Mouse (Mus musculus): Measurements from ENCODE around the gene Uroc1. TPM values are rescaled to one million over a fixed set of nuclear protein-coding genes. Genes with fewer than 3 reads are reported as not detected.
A peak's percentile ranks its signal among the peaks of the same experiment; 100 is the strongest.

Gene Uroc1
- polyA plus RNA-seq, 1 experiment from 2014 or later = not detected

DNA sequence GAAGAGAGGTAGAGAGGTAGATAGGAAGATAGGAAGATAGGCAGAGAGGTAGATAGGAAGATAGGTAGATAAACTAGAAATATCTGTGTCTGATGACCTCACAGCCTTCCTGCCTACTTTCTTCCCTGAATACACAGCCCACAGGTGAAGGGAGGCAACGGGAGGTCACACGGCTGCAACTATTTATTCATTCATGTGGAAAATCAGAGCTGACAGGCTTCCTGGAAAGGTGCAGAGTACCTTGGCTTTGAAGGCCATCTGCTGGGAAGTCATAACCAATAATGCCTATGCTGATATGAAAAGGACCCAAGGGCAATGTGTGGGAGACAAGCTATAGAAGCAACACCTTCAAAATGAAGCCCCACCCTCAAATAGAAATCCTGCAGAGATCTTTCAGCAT, 9.3 kb downstream of the Uroc1 start:
- Histone ChIP-seq H3K4me2 (ENCODE audit: low read depth, low read length) (no peak overlapping the region), H3K9ac (replicated peaks; ENCODE audit: low read depth, low read length) (no peak overlapping the region), H3K9me3 (ENCODE audit: control insufficient read depth, low read length) (no peaks in the 10 kb centered on the region), H3K4me1 (ENCODE audit: control insufficient read depth, insufficient read depth, low read length) (no peaks in the 10 kb centered on the region), H3K36me3 (ENCODE audit: control insufficient read depth, insufficient read depth, low read length) (no peaks in the 10 kb centered on the region), H3K27ac (ENCODE audit: low read depth, low read length) (no peak overlapping the region), H3K27me3 (ENCODE audit: control insufficient read depth, insufficient read depth, low read length) (no peaks in the 10 kb centered on the region), H3K4me3 (ENCODE audit: low read depth, low read length) (no peak overlapping the region)
- no peak for ATAC-seq (ENCODE audit: low read depth)
- 85% methylated on average over 2 of the region's 2 CpGs for WGBS

DNA sequence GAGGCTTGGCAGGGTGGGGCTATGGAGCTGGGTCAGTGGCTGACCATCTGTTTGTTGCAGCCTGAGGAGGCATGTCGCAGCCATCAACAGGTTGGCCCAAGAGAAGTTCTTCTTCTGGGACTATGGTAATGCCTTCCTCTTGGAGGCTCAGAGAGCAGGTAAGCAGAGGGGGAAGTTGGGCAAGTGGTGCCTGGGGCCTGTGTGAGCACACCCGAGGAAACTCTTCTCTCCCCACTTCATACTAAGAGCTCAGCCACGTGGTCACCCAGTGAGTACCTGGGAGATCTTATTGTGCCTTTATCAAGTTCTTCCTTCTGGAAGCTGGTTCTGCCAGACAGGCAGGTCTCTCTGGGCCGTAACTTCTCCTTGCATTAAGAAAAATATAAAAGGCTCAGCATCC, 14.1 kb downstream of the Uroc1 start:
- H3K4me3 ChIP-seq (ENCODE audit: low read depth, low read length) = no peak overlapping the region

DNA sequence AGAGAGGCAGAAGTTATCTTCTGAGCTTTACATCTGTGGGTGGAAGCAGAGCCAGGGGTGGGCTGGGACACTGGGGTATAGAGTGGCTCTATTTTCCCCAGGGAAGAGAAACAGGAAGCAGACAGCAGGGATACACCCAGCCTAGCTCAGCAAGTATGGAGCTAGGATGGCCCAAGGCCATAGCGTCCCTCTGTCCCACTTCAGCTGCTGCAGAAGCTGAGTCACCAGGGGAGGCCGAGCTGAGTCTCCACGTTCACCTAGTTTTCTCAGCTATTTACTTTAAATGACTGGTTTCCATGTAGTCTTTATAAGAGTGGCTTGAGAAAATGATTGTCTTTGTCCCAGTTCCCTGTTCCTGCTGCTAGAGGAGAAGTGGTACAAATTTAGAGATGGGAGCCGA, 15.4 kb downstream of the Uroc1 start:
- no peak overlapping the region for H3K4me3 ChIP-seq (ENCODE audit: low read depth, low read length)
- no peaks in the 10 kb centered on the region for H3K9me3 ChIP-seq (ENCODE audit: control insufficient read depth, low read length)
- no peak overlapping the region for H3K4me2 ChIP-seq (ENCODE audit: low read depth, low read length)
- no peaks in the 10 kb centered on the region for H3K4me1 ChIP-seq (ENCODE audit: control insufficient read depth, insufficient read depth, low read length)
- WGBS = 80% methylated on average over 4 of the region's 4 CpGs
- no peak for ATAC-seq (ENCODE audit: low read depth)
- H3K27me3 ChIP-seq (ENCODE audit: control insufficient read depth, insufficient read depth, low read length) = no peaks in the 10 kb centered on the region
- no peak overlapping the region for H3K27ac ChIP-seq (ENCODE audit: low read depth, low read length)
- no peaks in the 10 kb centered on the region for H3K36me3 ChIP-seq (ENCODE audit: control insufficient read depth, insufficient read depth, low read length)
- H3K9ac ChIP-seq (replicated peaks; ENCODE audit: low read depth, low read length) = no peak overlapping the region

More for the DNA sequence above, 14.1 kb downstream of the Uroc1 start:
- no peaks in the 10 kb centered on the region for H3K9me3 ChIP-seq (ENCODE audit: control insufficient read depth, low read length)
- no peak for ATAC-seq (ENCODE audit: low read depth)
- no peak overlapping the region for H3K4me2 ChIP-seq (ENCODE audit: low read depth, low read length)
- no peak overlapping the region for H3K9ac ChIP-seq (replicated peaks; ENCODE audit: low read depth, low read length)
- no peak overlapping the region for H3K27ac ChIP-seq (ENCODE audit: low read depth, low read length)
- H3K4me1 ChIP-seq (ENCODE audit: control insufficient read depth, insufficient read depth, low read length) = no peaks in the 10 kb centered on the region
- no peaks in the 10 kb centered on the region for H3K36me3 ChIP-seq (ENCODE audit: control insufficient read depth, insufficient read depth, low read length)
- H3K27me3 ChIP-seq (ENCODE audit: control insufficient read depth, insufficient read depth, low read length) = no peaks in the 10 kb centered on the region
- 88% methylated on average over 4 of the region's 4 CpGs for WGBS

DNA sequence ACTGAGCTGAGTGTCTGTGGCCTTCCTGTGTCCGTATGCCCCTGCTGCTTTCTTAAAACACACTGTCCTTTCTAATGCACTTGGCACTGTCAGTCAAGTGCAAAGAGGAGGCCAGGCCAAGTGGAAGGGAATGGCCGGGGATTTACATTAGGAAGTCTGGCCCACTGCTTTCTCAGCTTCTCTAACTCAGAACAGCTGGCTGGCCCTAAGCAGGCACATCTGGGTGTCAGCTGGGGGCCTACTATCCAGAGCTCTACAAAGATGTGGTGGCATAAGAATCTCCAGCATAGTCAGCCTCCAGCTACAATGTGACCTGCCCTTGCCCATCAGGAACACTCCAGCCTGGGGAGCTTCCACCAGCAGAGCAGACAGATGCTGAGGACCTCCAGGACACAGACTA, 16.9 kb downstream of the Uroc1 start:
- Histone ChIP-seq H3K4me2 (ENCODE audit: low read depth, low read length) (no peak overlapping the region), H3K27ac (ENCODE audit: low read depth, low read length) (no peak overlapping the region), H3K4me3 (ENCODE audit: low read depth, low read length) (no peak overlapping the region), H3K36me3 (ENCODE audit: control insufficient read depth, insufficient read depth, low read length) (no peaks in the 10 kb centered on the region), H3K9me3 (ENCODE audit: control insufficient read depth, low read length) (no peaks in the 10 kb centered on the region), H3K9ac (replicated peaks; ENCODE audit: low read depth, low read length) (no peak overlapping the region), H3K4me1 (ENCODE audit: control insufficient read depth, insufficient read depth, low read length) (no peaks in the 10 kb centered on the region), H3K27me3 (ENCODE audit: control insufficient read depth, insufficient read depth, low read length) (no peaks in the 10 kb centered on the region)
- 77% methylated on average over 2 of the region's 2 CpGs for WGBS
- ATAC-seq (ENCODE audit: low read depth) = no peak

DNA sequence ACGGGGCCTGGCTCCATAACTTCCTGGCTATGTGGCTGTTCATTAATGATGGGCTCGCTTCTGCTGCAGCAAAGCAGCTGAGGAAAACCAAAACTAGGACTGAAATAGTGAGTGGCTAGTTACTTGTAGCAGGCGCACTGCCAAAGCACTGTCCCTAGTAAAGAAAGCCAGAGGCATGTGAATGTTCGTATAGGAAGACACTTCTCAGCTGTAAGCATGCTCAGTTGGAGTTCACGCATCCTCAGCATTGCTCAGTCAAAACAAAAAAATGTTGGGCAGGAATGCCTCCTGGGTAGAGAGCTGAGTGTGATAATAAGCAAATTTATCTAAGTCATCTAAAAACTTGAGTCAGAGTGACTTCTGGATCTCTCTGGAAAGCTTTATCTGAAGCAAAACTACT, 25.1 kb downstream of the Uroc1 start:
- H3K9ac ChIP-seq (replicated peaks; ENCODE audit: low read depth, low read length) = no peak overlapping the region
- no peaks in the 10 kb centered on the region for H3K9me3 ChIP-seq (ENCODE audit: control insufficient read depth, low read length)
- H3K27me3 ChIP-seq (ENCODE audit: control insufficient read depth, insufficient read depth, low read length) = no peaks in the 10 kb centered on the region
- H3K4me2 ChIP-seq (ENCODE audit: low read depth, low read length) = no peak overlapping the region
- no peak overlapping the region for H3K4me3 ChIP-seq (ENCODE audit: low read depth, low read length)
- H3K36me3 ChIP-seq (ENCODE audit: control insufficient read depth, insufficient read depth, low read length) = no peaks in the 10 kb centered on the region
- no peaks in the 10 kb centered on the region for H3K4me1 ChIP-seq (ENCODE audit: control insufficient read depth, insufficient read depth, low read length)
- WGBS = 73% methylated on average over 5 of the region's 5 CpGs
- no peak for ATAC-seq (ENCODE audit: low read depth)
- no peak overlapping the region for H3K27ac ChIP-seq (ENCODE audit: low read depth, low read length)

DNA sequence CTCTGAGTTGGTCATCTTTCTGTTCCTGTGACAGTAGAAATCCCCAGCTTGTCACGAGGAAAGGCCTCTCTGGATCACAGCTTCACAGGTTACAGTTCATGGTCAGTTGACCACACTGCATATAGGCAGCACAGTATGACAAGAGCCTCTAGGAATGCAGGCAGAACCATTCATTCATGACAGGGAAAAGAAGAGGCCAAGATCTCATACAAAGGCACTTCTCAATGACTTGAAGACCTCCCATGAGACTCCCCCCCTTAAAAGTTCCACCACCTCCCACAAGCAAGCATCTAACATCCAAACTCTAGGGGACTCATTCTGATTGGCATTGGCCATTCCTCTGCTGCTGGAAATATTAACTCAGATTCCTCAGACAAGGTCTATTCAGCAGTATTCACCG, 26.4 kb downstream of the Uroc1 start:
- ATAC-seq (ENCODE audit: low read depth) = no peak
- Histone ChIP-seq H3K4me3 (ENCODE audit: low read depth, low read length) (no peak overlapping the region), H3K9me3 (ENCODE audit: control insufficient read depth, low read length) (no peaks in the 10 kb centered on the region), H3K27me3 (ENCODE audit: control insufficient read depth, insufficient read depth, low read length) (no peaks in the 10 kb centered on the region), H3K4me1 (ENCODE audit: control insufficient read depth, insufficient read depth, low read length) (no peaks in the 10 kb centered on the region), H3K9ac (replicated peaks; ENCODE audit: low read depth, low read length) (no peak overlapping the region), H3K27ac (ENCODE audit: low read depth, low read length) (no peak overlapping the region), H3K4me2 (ENCODE audit: low read depth, low read length) (no peak overlapping the region), H3K36me3 (ENCODE audit: control insufficient read depth, insufficient read depth, low read length) (no peaks in the 10 kb centered on the region)
- WGBS = 59% methylated on average over 2 of the region's 2 CpGs

DNA sequence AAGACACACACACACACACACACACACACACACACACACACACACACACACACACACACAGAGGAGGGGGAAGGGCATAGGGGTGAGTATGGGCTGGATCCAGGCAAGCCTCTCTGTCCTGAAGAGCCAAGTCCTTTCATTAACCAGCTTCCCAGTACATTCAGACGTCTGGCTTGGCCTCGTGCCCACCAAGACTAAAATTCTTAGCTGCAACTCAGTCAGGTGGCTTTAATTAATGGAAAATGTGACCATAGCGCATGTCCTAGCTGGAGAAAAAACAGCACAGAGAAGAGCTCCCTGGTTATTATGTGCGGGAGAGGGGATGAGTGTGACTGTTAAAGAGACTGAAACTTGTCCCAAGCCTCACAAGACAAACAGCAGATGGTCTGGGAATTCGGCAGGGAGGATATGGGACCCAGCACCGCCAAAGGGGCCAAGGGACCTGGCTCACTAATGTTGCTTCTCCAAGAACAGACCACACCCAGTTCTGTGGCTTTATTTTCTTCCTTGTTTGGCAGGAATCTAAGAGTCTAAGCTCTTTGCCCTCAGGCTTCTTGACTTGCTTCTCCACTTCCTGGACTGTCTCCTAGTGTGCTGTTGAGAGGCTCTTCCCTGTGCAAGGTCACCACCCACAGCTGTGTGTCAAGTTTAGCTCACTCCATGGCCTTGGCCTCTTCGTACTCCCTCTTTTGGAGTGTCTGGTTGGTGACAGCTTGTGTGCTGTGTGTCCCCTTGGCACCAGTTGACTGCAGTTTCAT, 27.1 kb downstream of the Uroc1 start:
- ATAC-seq (ENCODE audit: low read depth) = peak; percentile 38; the same call in 1 of the 2 replicates
- Histone ChIP-seq H3K4me1 (ENCODE audit: control insufficient read depth, insufficient read depth, low read length) (no peaks in the 10 kb centered on the region), H3K27me3 (ENCODE audit: control insufficient read depth, insufficient read depth, low read length) (no peaks in the 10 kb centered on the region), H3K4me3 (ENCODE audit: low read depth, low read length) (no peak overlapping the region), H3K9me3 (ENCODE audit: control insufficient read depth, low read length) (no peaks in the 10 kb centered on the region), H3K36me3 (ENCODE audit: control insufficient read depth, insufficient read depth, low read length) (no peaks in the 10 kb centered on the region), H3K27ac (ENCODE audit: low read depth, low read length) (no peak overlapping the region), H3K4me2 (ENCODE audit: low read depth, low read length) (no peak overlapping the region), H3K9ac (replicated peaks; ENCODE audit: low read depth, low read length) (no peak overlapping the region)
- 57% methylated on average over 7 of the region's 7 CpGs for WGBS

DNA sequence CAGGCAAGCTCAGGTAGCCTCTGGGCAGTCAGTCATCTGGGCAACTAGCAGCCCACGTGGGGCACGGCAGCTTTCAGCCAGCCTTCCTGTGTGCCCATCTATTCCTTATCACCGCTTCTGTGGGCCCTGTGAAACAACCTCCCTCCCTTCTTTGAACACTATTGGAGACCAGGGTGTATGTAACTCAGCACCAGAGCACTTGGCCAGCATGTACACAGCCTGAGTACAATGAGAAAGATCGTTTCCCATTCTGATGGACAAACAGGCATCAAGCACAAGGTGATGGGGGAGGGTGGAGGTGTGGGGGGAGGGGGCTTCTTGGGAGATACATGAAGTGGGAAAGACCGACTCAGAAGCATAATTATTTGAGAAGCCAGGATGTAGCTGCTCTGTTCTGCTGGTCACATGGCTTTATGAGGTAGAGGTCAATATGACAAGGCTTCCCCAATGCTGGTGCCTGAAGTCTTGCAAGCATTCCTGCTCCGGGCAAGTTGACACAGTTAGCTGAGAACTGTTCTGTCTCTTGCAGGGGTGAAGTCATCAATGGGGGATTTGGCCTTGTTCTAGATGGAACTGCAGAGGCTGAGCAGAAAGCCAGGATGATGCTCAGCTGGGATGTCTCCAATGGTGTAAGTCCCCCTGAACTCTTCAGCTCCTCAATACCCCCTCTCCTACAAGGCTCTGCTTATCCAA, 28.0 kb downstream of the Uroc1 start:
- ATAC-seq (ENCODE audit: low read depth) = no peak
- Histone ChIP-seq H3K9me3 (ENCODE audit: control insufficient read depth, low read length) (no peaks in the 10 kb centered on the region), H3K4me2 (ENCODE audit: low read depth, low read length) (no peak overlapping the region), H3K9ac (replicated peaks; ENCODE audit: low read depth, low read length) (no peak overlapping the region), H3K4me3 (ENCODE audit: low read depth, low read length) (no peak overlapping the region), H3K27ac (ENCODE audit: low read depth, low read length) (no peak overlapping the region), H3K36me3 (ENCODE audit: control insufficient read depth, insufficient read depth, low read length) (no peaks in the 10 kb centered on the region), H3K4me1 (ENCODE audit: control insufficient read depth, insufficient read depth, low read length) (no peaks in the 10 kb centered on the region), H3K27me3 (ENCODE audit: control insufficient read depth, insufficient read depth, low read length) (no peaks in the 10 kb centered on the region)
- whole genome bisulfite sequencing = 87% methylated on average over 6 of the region's 6 CpGs

DNA sequence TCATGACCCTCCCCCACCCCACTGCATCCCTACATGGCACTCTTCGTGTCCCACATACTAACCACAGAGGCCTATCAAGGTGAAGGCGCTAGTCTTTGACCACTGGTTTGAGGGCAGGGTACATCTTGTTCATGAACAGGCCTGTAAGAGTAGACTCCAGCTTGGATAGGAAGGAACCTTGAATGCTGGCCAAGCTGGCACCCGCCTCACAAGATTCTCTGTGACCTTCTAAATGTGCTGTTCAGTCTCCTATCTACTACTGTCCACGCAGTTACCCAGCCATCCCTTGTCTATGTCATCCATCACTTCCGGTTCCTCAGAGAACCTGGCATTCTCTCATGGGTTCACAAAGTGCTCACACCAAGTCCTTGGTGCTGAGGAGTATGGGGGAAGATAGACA, 30.2 kb downstream of the Uroc1 start:
- no peak overlapping the region for H3K27ac ChIP-seq (ENCODE audit: low read depth, low read length)
- no peaks in the 10 kb centered on the region for H3K36me3 ChIP-seq (ENCODE audit: control insufficient read depth, insufficient read depth, low read length)
- H3K4me2 ChIP-seq (ENCODE audit: low read depth, low read length) = no peak overlapping the region
- ATAC-seq (ENCODE audit: low read depth) = no peak
- no peaks in the 10 kb centered on the region for H3K27me3 ChIP-seq (ENCODE audit: control insufficient read depth, insufficient read depth, low read length)
- no peak overlapping the region for H3K4me3 ChIP-seq (ENCODE audit: low read depth, low read length)
- no peaks in the 10 kb centered on the region for H3K9me3 ChIP-seq (ENCODE audit: control insufficient read depth, low read length)
- 87% methylated on average over 5 of the region's 5 CpGs for WGBS
- no peaks in the 10 kb centered on the region for H3K4me1 ChIP-seq (ENCODE audit: control insufficient read depth, insufficient read depth, low read length)
- no peak overlapping the region for H3K9ac ChIP-seq (replicated peaks; ENCODE audit: low read depth, low read length)
